Mouse (Mus musculus): ENCODE measurements at regions not wholly inside any gene's neighbourhood (a gene's known extent, or its start where the extent isn't known, plus 50 kb on each side); places are given as distances from the start of the nearest gene placed in this dataset.

DNA sequence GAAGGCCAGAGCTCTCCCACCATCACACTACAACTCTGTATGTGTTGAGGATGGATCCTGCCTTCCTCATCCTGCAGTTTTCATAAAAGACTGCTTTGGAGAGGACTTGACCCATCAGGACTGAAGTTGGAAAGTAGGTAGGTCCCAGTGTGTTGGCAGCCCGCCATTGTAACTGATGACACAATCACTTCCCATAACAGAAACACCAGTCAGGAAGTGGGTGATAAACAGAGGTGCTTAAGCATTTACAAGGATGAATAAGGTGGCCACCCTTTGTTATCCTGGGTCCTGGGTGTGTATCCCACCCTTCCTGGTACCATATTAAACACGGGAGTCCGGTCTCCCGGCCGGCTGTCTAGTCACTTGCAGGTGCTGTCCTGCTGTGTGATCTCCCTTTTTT is 118.3 kb downstream of the Snx10 start:
- H3K9ac ChIP-seq = no peak overlapping the region
- no peaks in the 10 kb centered on the region for H3K9me3 ChIP-seq
- H3K4me1 ChIP-seq (replicated peaks) = peaks cover 8% of the 10 kb centered on the region
- no peaks in the 10 kb centered on the region for H3K36me3 ChIP-seq
- H3K4me2 ChIP-seq = no peak overlapping the region
- ATAC-seq (ENCODE audit: low FRiP score) = no peak
- H3K27ac ChIP-seq = no peak overlapping the region
- WGBS = 86% methylated on average over 5 of the region's 5 CpGs
- no peaks in the 10 kb centered on the region for H3K27me3 ChIP-seq
- no peak overlapping the region for H3K4me3 ChIP-seq

DNA sequence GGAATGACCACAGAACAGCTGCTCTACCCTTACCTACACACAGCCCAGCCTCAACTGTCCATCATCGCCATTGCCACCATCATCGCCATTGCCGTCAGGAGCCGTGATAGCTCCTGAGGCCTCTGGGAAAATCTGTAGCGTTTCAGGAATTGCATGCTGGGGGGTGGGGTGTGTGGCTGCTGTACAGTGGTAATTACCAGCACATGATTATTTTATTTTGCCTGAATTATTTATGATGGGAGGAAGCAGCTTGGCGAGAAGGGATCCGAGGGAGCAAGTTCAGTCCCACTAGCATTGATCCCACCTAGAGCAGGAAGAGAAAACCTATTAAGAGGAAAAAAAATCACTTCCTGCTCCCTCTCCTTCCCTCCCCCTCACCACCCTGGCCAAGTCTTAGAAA is 125.1 kb downstream of the Snx10 start:
- H3K4me2 ChIP-seq = no peak overlapping the region
- H3K4me3 ChIP-seq = no peak overlapping the region
- no peaks in the 10 kb centered on the region for H3K27me3 ChIP-seq
- no peak overlapping the region for H3K9ac ChIP-seq
- H3K4me1 ChIP-seq (replicated peaks) = peaks cover 12% of the 10 kb centered on the region
- H3K9me3 ChIP-seq = no peaks in the 10 kb centered on the region
- peak; percentile 36; the same call in 1 of the 2 replicates for ATAC-seq (ENCODE audit: low FRiP score)
- peak overlapping the region; percentile 80 for H3K27ac ChIP-seq
- no peaks in the 10 kb centered on the region for H3K36me3 ChIP-seq
- WGBS = 51% methylated on average over 7 of the region's 7 CpGs

DNA sequence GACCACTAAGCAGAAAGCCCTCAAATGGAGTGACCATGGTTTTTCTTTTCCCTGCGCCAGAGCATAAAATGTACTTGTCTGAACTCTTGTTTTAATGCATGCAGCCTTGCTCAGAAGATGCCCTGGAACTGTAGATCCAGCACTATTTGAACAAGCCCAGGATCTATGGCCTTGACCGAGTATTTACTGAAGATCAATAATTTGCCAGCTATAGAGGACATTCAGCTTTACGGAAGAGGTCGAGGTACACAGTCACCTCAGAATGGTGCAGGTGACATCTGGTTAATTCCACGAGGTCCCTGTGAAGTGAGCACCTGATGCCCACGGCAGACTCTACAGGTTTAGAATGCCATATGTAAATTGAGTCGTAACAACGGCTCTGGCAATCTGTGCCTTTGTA is 130.1 kb downstream of the Snx10 start:
- Histone ChIP-seq H3K9ac (no peak overlapping the region), H3K9me3 (no peaks in the 10 kb centered on the region), H3K27me3 (no peaks in the 10 kb centered on the region), H3K27ac (no peak overlapping the region), H3K4me3 (no peak overlapping the region), H3K36me3 (no peaks in the 10 kb centered on the region), H3K4me2 (no peak overlapping the region), H3K4me1 (replicated peaks) (peaks cover 39% of the 10 kb centered on the region)
- ATAC-seq (ENCODE audit: low FRiP score) = no peak
- WGBS = 90% methylated on average over 8 of the region's 8 CpGs

DNA sequence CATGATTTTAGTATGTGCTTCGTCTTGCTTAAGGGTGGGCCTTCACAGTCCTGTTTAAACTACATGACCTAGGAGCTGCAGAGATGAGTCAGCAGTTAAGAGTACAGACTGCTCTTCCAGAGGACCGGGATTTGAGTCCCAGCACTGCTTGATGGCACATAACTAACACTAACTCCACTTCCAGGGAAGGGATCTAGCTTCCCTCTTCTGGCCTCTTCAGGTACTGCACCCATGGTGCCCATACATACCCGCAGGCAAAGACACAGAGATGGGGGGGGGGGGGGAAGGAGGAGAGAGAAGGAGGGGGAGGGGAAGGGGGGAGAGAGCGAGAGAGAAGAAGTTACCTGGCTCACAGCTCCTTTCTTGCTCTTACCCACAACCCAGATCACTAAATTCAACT is 131.3 kb downstream of the Snx10 start:
- H3K4me1 ChIP-seq (replicated peaks) = peaks cover 33% of the 10 kb centered on the region
- H3K9me3 ChIP-seq = no peaks in the 10 kb centered on the region
- no peaks in the 10 kb centered on the region for H3K36me3 ChIP-seq
- no peak overlapping the region for H3K9ac ChIP-seq
- H3K4me2 ChIP-seq = no peak overlapping the region
- H3K27me3 ChIP-seq = no peaks in the 10 kb centered on the region
- H3K4me3 ChIP-seq = no peak overlapping the region
- WGBS = 83% methylated on average over 4 of the region's 4 CpGs
- no peak for ATAC-seq (ENCODE audit: low FRiP score)
- peak overlapping the region; percentile 89 for H3K27ac ChIP-seq

DNA sequence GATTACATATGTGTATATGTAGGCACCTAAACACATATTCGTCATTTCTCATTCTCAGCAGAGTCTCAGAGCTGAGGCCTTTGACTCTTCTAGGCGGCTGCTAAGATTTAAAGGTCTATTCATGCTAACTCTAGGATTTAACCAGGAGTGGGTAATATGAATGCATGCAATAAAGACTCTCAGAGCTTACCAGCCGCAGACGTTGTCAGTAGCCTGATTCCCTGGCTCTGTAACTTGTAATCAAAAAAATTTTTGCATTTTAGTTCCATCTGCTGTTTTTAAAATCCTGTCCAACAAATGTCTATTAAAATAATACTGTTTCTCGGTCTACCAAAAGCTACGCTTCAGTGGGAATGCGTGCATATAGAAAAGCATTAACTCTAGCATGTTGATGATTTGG is 132.4 kb downstream of the Snx10 start:
- WGBS = 64% methylated on average over 7 of the region's 7 CpGs
- no peak overlapping the region for H3K9ac ChIP-seq
- H3K4me3 ChIP-seq = no peak overlapping the region
- H3K27me3 ChIP-seq = no peaks in the 10 kb centered on the region
- H3K36me3 ChIP-seq = no peaks in the 10 kb centered on the region
- peaks cover 33% of the 10 kb centered on the region for H3K4me1 ChIP-seq (replicated peaks)
- H3K27ac ChIP-seq = peak overlapping the region; percentile 89
- ATAC-seq (ENCODE audit: low FRiP score) = no peak
- no peaks in the 10 kb centered on the region for H3K9me3 ChIP-seq
- no peak overlapping the region for H3K4me2 ChIP-seq

DNA sequence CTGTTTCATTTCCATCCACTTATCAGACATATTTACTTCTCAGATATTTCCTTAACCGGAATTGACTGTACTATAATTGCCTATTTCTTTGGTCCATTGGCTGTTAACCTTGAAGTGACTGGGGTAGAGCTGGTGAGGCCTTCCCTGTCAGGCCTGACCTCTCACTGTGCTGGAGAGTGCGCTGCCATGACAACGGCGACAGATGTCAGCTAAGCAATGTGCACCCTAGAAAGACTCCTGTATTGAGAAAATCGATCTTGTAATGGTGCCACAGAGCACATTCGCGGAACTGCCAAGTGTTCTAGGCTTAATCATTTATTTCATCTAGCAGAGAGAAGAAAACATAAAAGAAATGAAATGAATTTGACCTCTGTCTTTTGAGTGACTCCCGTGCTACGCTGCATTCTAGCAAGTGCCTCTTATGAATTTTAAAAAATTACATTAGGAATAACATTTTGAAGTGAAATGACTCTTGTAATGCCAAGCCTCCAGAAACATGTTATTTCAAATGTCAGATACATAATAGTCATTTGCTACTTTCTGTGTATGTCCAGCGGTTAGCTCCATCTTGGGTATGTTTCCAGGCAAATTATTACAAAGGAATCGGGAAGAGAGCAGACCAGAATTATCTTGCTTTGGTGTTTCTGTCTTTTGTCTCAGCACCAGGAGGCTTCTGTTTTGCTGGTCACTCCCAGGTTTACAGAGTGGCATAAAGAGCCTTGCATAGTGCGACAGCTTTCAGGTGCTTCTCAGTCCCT is 133.4 kb downstream of the Snx10 start:
- ATAC-seq (ENCODE audit: low FRiP score) = peak; percentile 82
- H3K4me1 ChIP-seq (replicated peaks) = peaks cover 33% of the 10 kb centered on the region
- no peak overlapping the region for H3K4me3 ChIP-seq
- no peak overlapping the region for H3K9ac ChIP-seq
- no peaks in the 10 kb centered on the region for H3K27me3 ChIP-seq
- no peaks in the 10 kb centered on the region for H3K9me3 ChIP-seq
- no peak overlapping the region for H3K4me2 ChIP-seq
- WGBS = 18% methylated on average over 12 of the region's 12 CpGs
- H3K27ac ChIP-seq = peak overlapping the region; percentile 89
- H3K36me3 ChIP-seq = no peaks in the 10 kb centered on the region

DNA sequence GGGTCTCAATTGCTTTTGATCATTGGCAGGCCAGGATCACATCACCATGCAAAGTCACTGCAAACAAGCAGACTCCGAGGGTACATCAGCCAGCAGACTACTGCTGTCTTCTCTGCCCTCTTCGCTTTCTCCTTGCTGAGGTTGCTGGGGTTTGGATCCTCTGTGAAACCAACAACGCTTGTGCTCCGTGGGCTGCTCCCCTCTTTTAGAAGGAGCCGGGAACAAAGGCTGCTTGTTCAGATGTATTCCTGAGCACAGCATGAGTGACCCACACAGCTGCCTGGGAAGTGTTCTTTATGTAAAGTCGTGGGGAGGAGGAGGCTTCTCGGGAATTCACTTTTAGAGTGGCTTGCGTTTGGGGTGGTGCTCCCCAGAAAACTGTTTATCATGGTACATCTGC is 134.7 kb downstream of the Snx10 start:
- no peak overlapping the region; the same call in 1 of the 2 replicates for H3K9ac ChIP-seq
- H3K4me1 ChIP-seq (replicated peaks) = peaks cover 33% of the 10 kb centered on the region
- H3K36me3 ChIP-seq = no peaks in the 10 kb centered on the region
- H3K27me3 ChIP-seq = no peaks in the 10 kb centered on the region
- no peak overlapping the region for H3K4me2 ChIP-seq
- H3K9me3 ChIP-seq = no peaks in the 10 kb centered on the region
- H3K4me3 ChIP-seq = no peak overlapping the region
- ATAC-seq (ENCODE audit: low FRiP score) = no peak
- peak overlapping the region; percentile 89 for H3K27ac ChIP-seq
- 5% methylated on average over 8 of the region's 8 CpGs for WGBS

DNA sequence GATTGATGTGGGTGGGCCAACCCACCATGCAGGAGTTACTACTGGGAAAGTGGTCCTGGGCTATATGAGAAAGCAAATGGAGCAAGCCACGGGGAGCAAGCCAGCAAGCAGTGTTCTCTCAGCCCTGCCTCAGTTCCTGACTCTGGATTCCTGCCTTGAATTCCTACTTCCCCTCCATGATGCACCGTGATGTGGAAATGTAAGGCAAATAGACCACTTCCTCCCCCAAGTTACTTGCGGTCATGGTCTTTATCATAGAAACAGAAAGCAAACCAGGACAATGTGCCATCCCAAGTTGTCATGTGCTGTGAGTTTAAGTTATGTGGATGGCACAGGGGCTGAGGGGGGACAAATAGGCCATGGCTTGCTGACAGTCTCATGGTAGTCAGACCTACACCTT is 139.5 kb downstream of the Snx10 start:
- peaks cover 8% of the 10 kb centered on the region for H3K4me1 ChIP-seq (replicated peaks)
- H3K9me3 ChIP-seq = peaks cover 12% of the 10 kb centered on the region; the same call in 1 of the 2 replicates
- ATAC-seq (ENCODE audit: low FRiP score) = no peak
- no peak overlapping the region for H3K4me3 ChIP-seq
- H3K27me3 ChIP-seq = no peaks in the 10 kb centered on the region
- H3K36me3 ChIP-seq = no peaks in the 10 kb centered on the region
- H3K4me2 ChIP-seq = no peak overlapping the region
- no peak overlapping the region for H3K27ac ChIP-seq
- no peak overlapping the region for H3K9ac ChIP-seq
- whole genome bisulfite sequencing = 94% methylated on average over 3 of the region's 3 CpGs

DNA sequence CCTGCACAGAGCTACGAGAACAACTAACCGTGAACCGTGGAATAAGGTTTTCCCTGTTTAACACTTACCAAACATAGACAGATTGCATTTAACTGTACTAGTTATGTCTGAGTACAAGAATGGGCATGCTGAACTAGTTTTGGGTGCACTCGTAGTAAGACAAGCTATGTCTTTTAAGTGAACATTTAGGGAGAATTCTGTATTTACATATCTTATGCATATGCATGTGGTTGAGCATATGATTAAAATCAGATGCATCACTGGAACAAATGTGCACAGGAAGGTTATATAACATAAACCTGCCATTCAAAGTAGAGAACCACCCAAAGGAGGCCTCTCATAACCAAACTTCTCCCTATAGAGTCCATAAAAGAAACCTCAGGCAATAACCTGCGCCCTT is 140.3 kb downstream of the Snx10 start:
- no peak overlapping the region for H3K4me3 ChIP-seq
- 93% methylated on average over 5 of the region's 5 CpGs for WGBS
- no peak overlapping the region for H3K4me2 ChIP-seq
- H3K9ac ChIP-seq = no peak overlapping the region
- H3K36me3 ChIP-seq = no peaks in the 10 kb centered on the region
- ATAC-seq (ENCODE audit: low FRiP score) = no peak
- H3K27ac ChIP-seq = no peak overlapping the region
- peaks cover 12% of the 10 kb centered on the region; the same call in 1 of the 2 replicates for H3K9me3 ChIP-seq
- H3K4me1 ChIP-seq (replicated peaks) = no peaks in the 10 kb centered on the region
- no peaks in the 10 kb centered on the region for H3K27me3 ChIP-seq

DNA sequence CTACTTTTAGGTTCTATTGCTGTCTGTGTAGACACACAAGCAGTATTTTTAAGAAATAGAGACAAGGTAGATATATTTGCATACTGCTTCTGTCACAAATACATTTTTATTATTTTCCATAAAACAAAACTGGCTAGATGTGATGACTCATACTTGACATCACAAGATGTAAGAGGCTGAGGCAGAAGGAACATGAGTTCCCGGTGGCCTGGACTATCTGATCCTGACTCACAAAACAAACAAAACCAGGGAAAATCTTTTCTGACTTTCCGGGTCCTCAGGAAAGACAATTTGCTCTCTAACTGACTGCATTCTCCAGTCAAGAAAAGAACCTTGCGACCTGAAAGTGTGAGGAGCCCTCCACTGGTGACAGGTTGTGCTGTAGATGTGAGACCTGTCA is 143.3 kb downstream of the Snx10 start:
- H3K9me3 ChIP-seq = peaks cover 12% of the 10 kb centered on the region; the same call in 1 of the 2 replicates
- H3K27me3 ChIP-seq = no peaks in the 10 kb centered on the region
- 82% methylated on average over 3 of the region's 3 CpGs for WGBS
- no peaks in the 10 kb centered on the region for H3K36me3 ChIP-seq
- no peak overlapping the region for H3K9ac ChIP-seq
- no peak for ATAC-seq (ENCODE audit: low FRiP score)
- H3K4me2 ChIP-seq = no peak overlapping the region
- no peak overlapping the region for H3K4me3 ChIP-seq
- H3K27ac ChIP-seq = no peak overlapping the region
- H3K4me1 ChIP-seq (replicated peaks) = no peaks in the 10 kb centered on the region

DNA sequence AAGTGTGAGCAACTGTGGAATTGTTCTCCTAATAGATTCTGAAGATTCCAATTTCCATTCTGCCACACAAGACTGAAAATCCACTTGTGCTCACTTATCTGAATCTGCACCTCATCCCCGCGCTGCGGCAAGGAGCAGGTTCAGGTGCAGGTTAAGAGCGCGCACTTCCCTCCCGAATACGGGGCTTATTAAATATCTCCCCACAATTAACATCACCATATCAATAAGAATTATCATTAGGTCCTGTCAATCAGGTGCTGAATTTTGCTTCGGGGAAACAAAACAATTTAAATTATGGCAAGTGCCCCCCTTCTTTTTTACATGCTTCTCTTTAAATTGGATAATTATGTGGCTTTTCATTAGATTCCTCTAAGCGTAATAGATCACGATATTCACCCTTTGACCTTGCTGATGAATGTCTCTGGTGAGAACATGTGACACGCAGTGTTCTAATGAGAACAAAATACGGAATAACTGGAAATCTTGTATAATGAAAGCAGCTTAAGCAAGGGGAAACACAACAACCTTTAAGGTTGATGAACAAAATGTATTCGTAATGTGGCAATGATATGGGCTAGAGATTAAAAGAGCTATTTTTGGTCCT is 151.7 kb downstream of the Snx10 start:
- ATAC-seq (ENCODE audit: low FRiP score) = peak; percentile 71
- peak overlapping the region; percentile 77 for H3K27ac ChIP-seq
- peaks cover 18% of the 10 kb centered on the region for H3K4me1 ChIP-seq (replicated peaks)
- no peaks in the 10 kb centered on the region for H3K36me3 ChIP-seq
- no peak overlapping the region for H3K4me3 ChIP-seq
- 42% methylated on average over 13 of the region's 13 CpGs for WGBS
- no peak overlapping the region for H3K9ac ChIP-seq
- no peak overlapping the region for H3K4me2 ChIP-seq
- H3K9me3 ChIP-seq = no peaks in the 10 kb centered on the region
- H3K27me3 ChIP-seq = no peaks in the 10 kb centered on the region

DNA sequence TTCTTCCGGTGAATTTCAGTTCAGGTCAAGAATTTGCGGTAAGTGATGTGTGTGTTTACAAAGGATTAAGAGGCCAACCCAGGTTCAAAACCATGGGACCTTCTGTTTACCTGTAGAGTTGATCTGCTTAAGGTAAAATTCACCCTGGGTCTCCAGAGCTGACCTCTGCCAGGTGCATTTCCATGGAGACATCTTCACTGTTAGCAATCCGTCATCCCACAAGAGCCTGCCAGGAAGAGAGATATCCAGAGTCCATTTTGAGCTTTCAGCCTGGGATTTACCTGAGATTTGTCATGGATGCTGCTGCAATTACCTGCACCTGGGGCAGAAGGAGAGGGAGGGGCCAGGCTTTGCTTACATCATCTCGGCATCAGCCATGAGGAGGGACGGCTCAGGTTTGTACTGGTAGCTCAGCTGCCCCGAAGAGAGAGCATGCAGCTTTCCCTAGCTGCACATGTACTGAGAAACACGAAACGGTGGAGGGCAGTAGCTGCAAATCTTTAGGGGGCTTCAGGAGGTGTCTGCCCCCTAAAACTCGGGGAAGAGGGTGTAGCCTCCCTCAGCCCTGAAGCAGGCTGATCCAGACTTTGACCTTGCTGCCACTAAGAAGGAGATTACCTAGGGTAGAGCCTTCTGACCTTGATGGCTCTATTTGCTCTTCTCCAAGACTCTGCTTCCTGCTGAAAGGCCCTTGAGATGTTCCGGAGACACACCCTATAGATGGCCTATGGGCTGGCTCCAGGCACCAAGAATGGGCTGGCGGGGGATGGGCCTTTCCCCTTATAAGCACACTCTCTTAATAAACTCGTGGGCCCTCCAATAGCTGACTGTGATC is 153.7 kb downstream of the Snx10 start:
- Histone ChIP-seq H3K4me2 (no peak overlapping the region), H3K27me3 (no peaks in the 10 kb centered on the region), H3K9me3 (no peaks in the 10 kb centered on the region), H3K27ac (peak overlapping the region; percentile 77; the same call in 1 of the 2 replicates), H3K36me3 (no peaks in the 10 kb centered on the region), H3K9ac (no peak overlapping the region), H3K4me3 (no peak overlapping the region), H3K4me1 (replicated peaks) (peaks cover 25% of the 10 kb centered on the region)
- ATAC-seq (ENCODE audit: low FRiP score) = no peak
- 86% methylated on average over 12 of the region's 12 CpGs for WGBS
